Mouse (Mus musculus) liver, adult 2 months (tissue): ENCODE data around the gene Ccdc71. TPM values are rescaled to one million over a fixed set of nuclear protein-coding genes. Genes with fewer than 3 reads are reported as not detected.

Experiments used
- DNase-seq: peaks from one replicate; pipeline ENCODE4 v3.0.0-alpha.2; 2011; ENCODE audit warnings: low read depth, low spot score; ENCODE audit errors: extremely low read depth
- H3K27ac ChIP-seq: fragments of 200-500 bp; replicated peaks from 2 replicates; pipeline ENCODE4 v1.5.1; 2012; ENCODE audit warnings: low read depth, mild to moderate bottlenecking, control low read depth, inconsistent platforms, low read length; ENCODE audit not compliant: insufficient read depth
- H3K27me3 ChIP-seq: fragments of 200-500 bp; 2 replicates; pipeline ENCODE4 v1.6.1; 2012; ENCODE audit warnings: mild to moderate bottlenecking, moderate library complexity, low read length, inconsistent platforms; ENCODE audit not compliant: control insufficient read depth, insufficient read depth
- H3K36me3 ChIP-seq: fragments of 200-500 bp; 2 replicates; pipeline ENCODE4 v1.6.1; 2012; ENCODE audit warnings: low read length, inconsistent platforms; ENCODE audit not compliant: control insufficient read depth, insufficient read depth
- H3K4me1 ChIP-seq: fragments of 200-500 bp; 2 replicates; pipeline ENCODE4 v1.6.1; 2011; ENCODE audit warnings: low read length; ENCODE audit not compliant: control insufficient read depth, insufficient read depth
- H3K4me3 ChIP-seq: fragments of 200-500 bp; 2 replicates; pipeline ENCODE4 v1.5.1; 2011; ENCODE audit warnings: low read depth, mild to moderate bottlenecking, control low read depth, low read length, moderate library complexity; ENCODE audit not compliant: insufficient read depth
- H3K79me2 ChIP-seq: fragments of 200-500 bp; 2 replicates; pipeline ENCODE4 v1.6.1; 2012; ENCODE audit warnings: inconsistent platforms, mild to moderate bottlenecking, low read length, moderate library complexity; ENCODE audit not compliant: control insufficient read depth, insufficient read depth
- H3K9ac ChIP-seq: fragments of 200-500 bp; 2 replicates; pipeline ENCODE4 v1.6.1; 2012; ENCODE audit warnings: low read depth, mild to moderate bottlenecking, control low read depth, inconsistent platforms, low read length
- CTCF ChIP-seq: fragments of 200-500 bp; IDR thresholded peaks from 2 replicates; pipeline ENCODE4 v1.5.1; 2011; ENCODE audit warnings: low read depth, low read length, control low read depth
- POLR2A ChIP-seq: fragments of 200-500 bp; IDR thresholded peaks from 2 replicates; pipeline ENCODE4 v1.6.1; 2011; ENCODE audit warnings: low read length, control low read depth; ENCODE audit not compliant: insufficient read depth; ENCODE audit errors: extremely low read depth
- WGBS: fragments of 180-500 bp; shearing (Covaris S2); methylation state at CpG from one replicate; pipeline ENCODE4 v1.1.7; 2018; 5-methylcytosine and 5-hydroxymethylcytosine counted together
- polyA plus RNA-seq: library from polyadenylated mRNA; depleted of rRNA; stranded (reverse); fragments of >200 nt; gene quantifications from 2 replicates; pipeline ENCODE4 v1.2.3, GENCODE M21; 2012
- total RNA-seq: library from RNA; depleted of rRNA; stranded (reverse); fragments of >200 nt; gene quantifications from 2 replicates; pipeline ENCODE4 v1.2.3, GENCODE M21; 2014

The Ccdc71 gene
- total and polyA plus RNA-seq, 2 experiments = 5.6 to 13.2 TPM

- 90% methylated on average over 6 of the region's 6 CpGs for WGBS
- Histone ChIP-seq H3K4me3 (no peak overlapping the region), H3K4me1 (no peaks in the 10 kb centered on the region), H3K27ac (no peak overlapping the region), H3K27me3 (no peaks in the 10 kb centered on the region), H3K79me2 (no peaks in the 10 kb centered on the region), H3K36me3 (no peaks in the 10 kb centered on the region), H3K9ac (no peak overlapping the region)
- TF ChIP-seq POLR2A (no peak), CTCF (no peak)
- no peak for DNase-seq
These were observed 5.9 kb upstream of the Ccdc71 start for GRCm38 (mm10) chr9:108454429-108454828.

DNA sequence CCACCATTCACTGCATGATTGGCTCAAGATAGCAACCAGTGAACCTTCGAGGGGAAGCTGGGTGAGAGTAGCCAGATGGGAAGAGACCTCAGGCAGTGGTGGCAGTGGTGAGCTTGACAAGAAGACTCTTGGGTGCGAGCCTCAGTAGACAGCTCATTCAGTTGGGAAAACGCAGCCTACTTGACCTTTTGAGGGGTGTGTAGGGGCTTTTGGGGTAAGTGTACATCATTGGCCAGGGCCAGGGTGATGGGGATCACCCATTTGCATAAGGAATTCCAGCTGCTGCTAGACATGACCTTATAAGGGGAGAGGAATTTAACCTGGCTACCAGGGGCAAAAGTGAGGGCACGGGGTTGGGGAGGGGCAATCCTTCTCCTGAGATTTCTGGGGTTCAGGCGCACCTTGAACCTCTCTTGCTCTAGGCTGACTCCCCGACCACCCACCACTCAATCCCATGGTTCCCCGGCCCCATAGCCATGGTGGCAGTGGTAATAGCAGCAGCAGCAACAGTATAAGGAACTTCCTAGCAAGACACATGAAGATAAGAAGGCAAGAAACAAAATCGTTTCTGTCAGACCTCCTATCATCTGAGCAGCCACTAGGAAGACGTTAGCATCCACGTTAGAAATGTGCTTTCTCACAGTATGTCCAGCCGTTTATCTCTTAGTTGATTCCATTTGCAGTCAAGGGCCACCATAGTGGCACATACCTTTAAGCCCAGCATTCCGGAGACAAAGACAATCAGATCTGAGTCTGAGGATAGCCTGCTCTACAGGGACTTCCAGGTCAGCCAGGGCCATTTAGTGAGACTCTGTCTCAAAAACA is 4.4 kb upstream of the Ccdc71 start:
- no peak overlapping the region for H3K9ac ChIP-seq
- 82% methylated on average over 12 of the region's 12 CpGs for WGBS
- no peaks in the 10 kb centered on the region for H3K27me3 ChIP-seq
- no peaks in the 10 kb centered on the region for H3K4me1 ChIP-seq
- TF ChIP-seq CTCF (no peak), POLR2A (no peak)
- DNase-seq = no peak
- no peak overlapping the region for H3K27ac ChIP-seq
- H3K4me3 ChIP-seq = no peak overlapping the region
- no peaks in the 10 kb centered on the region for H3K79me2 ChIP-seq
- H3K36me3 ChIP-seq = no peaks in the 10 kb centered on the region

DNA sequence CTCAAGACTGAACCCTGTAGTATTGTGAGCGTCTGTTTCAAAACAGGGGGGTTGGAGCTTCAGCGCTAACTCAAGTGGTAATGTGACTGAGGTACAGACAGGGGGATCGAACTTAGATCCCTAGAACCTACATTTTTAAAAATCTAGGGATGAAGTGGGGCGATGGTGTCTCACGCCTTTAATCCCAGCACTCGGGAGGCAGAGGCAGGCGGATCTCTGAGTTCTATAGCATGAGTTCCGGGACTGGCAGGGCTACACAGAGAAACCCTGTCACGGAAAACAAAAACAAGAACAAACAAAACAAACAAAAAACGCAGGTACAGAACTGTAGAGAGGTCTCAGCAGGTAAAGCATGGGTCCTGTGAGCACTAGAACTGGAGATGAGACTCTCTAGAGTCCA is 3.4 kb upstream of the Ccdc71 start:
- no peak overlapping the region for H3K27ac ChIP-seq

GRCm38 (mm10) chr9:108459939-108460318 is 398 bp upstream of the Ccdc71 start:
- no peaks in the 10 kb centered on the region for H3K27me3 ChIP-seq
- H3K4me3 ChIP-seq = peak overlapping the region; percentile 77; the same call in 1 of the 2 replicates
- TF ChIP-seq CTCF (no peak), POLR2A (no peak)
- 63% methylated on average over 1 of the region's 1 CpGs for WGBS
- H3K36me3 ChIP-seq = peaks cover 4% of the 10 kb centered on the region
- H3K9ac ChIP-seq = no peak overlapping the region
- 0 out of 2 replicates have a peak overlapping the region, but pooled peaks have one; percentile 38 for H3K27ac ChIP-seq
- H3K4me1 ChIP-seq = peaks cover 7% of the 10 kb centered on the region
- H3K79me2 ChIP-seq = peaks cover 5% of the 10 kb centered on the region; the same call in 1 of the 2 replicates
- no peak for DNase-seq

More for the DNA sequence above, 3.4 kb upstream of the Ccdc71 start:
- Histone ChIP-seq H3K79me2 (peaks cover 5% of the 10 kb centered on the region; the same call in 1 of the 2 replicates), H3K9ac (no peak overlapping the region), H3K4me1 (peaks cover 7% of the 10 kb centered on the region), H3K36me3 (no peaks in the 10 kb centered on the region), H3K27me3 (no peaks in the 10 kb centered on the region), H3K4me3 (no peak overlapping the region)
- DNase-seq = no peak
- no peak for TF ChIP-seq POLR2A
- TF ChIP-seq CTCF = no peak
- WGBS = 93% methylated on average over 10 of the region's 10 CpGs

- Histone ChIP-seq H3K27ac (peak within 1 kb of the TSS; percentile 74), H3K9ac (peak within 1 kb of the TSS; percentile 92), H3K4me1 (peaks cover 7% of the 10 kb centered on the region), H3K36me3 (peaks cover 4% of the 10 kb centered on the region), H3K79me2 (peaks cover 5% of the 10 kb centered on the region; the same call in 1 of the 2 replicates), H3K4me3 (peak within 1 kb of the TSS; percentile 77), H3K27me3 (no peaks in the 10 kb centered on the region)
- TF ChIP-seq POLR2A = no peak
- no peak for TF ChIP-seq CTCF
- 19% methylated on average over 11 of the region's 11 CpGs for WGBS
- DNase-seq = no peak
These were observed 879 bp downstream of the Ccdc71 start, which contains the start of gene Klhdc8b for GRCm38 (mm10) chr9:108461181-108461631. Gene Klhdc8b (minus strand): TSS chr9:108461581.

GRCm38 (mm10) chr9:108461675-108462074 is 1.3 kb downstream of the Ccdc71 start:
- Histone ChIP-seq H3K27me3 (no peaks in the 10 kb centered on the region), H3K4me3 (no peak overlapping the region), H3K36me3 (peaks cover 4% of the 10 kb centered on the region), H3K9ac (peak overlapping the region; percentile 16), H3K27ac (no peak overlapping the region), H3K4me1 (peaks cover 7% of the 10 kb centered on the region), H3K79me2 (peaks cover 5% of the 10 kb centered on the region; the same call in 1 of the 2 replicates)
- DNase-seq = no peak
- WGBS = 73% methylated on average over 5 of the region's 5 CpGs
- TF ChIP-seq CTCF = no peak
- no peak for TF ChIP-seq POLR2A
